Mouse (Mus musculus) spleen, postnatal 36 days (tissue): ENCODE results near the gene C1ql2.

Experiments
- DNase-seq, 2 experiments: peaks; one replicate each; pipeline ENCODE4 v3.0.0; 2022; ENCODE audit warnings: low spot score in 2 of 2, mixed read lengths in 1 of 2

C1ql2 gene

DNA sequence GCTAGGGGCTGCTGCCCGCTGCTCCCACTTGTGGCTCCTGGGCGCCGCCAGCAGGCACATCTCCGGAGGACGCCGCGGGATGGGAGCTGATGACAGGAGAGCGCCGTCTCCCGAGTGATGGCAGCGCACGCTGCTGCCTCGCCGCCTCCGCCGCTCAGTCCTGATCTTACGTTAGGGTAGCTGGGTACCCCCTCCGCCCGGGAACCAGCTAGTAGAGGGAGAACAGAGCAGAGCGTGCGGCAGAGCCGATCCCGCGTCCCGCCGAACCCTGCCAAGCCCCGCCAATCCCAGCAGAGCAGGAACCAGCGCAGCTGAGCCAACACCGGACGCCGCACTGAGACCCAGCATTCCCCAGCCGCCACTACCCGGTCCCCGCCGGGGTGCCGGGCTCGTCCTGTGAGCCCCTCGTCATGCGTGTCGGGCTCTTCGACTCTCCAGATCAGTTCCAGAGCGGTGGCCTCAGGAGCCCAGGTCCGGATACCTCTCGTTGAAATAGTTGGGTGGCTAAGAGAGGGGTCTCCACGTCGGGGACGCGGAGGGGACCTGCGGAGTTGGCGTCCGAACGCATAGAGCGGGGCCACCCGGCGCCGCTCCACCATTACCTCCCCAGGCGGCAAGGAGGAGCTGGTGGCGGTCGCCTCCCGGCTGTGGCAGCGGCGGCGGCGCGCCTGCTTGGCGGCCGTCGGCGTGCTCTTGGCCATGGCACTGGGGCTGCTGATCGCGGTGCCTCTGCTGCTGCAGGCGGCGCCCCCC, at the start of gene C1ql2:
Gene C1ql2, plus strand, starts transcription at position 164 of the 753 bp plus-strand sequence.
- no peak for DNase-seq

DNA sequence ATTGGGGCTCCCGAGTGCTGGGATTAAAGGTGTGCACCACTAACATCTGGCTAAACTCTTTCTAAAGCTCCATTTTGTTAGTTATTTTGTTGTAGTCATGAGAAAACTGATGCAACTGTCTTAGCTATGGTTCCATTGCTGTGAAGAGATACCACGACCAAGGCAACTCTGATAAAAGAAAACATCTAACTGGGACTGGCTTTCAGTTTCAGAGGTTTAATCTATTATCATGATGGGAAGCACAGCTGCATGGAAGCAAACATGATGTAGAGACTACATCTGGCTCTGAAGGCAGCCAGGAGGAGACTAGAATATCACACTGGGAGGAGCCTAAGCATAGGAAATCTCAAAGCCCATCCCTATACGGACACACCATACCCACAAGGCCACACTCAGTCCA, 48.7 kb upstream of the C1ql2 start:
- DNase-seq: no peak

DNA sequence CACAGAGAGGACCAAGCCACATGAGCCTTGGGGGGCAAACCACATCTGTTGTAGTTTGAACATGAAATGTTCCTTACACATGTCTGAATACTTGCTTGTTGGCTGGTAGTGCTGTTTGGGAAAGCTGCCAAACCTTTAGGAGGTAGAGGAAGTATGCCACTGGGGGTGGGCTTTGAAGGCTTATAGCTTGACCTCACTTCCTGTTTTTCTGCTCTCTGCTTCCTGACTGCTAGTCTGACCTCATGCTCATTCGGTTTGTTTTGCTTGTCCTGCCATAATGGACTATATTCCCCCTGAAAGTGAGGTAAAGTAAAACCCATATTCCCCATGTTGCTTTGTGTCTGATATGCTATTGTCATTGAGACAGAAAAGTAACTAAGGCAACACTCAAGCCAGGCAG, 46.6 kb upstream of the C1ql2 start:
- peak; percentile 20 to 42 for DNase-seq

DNA sequence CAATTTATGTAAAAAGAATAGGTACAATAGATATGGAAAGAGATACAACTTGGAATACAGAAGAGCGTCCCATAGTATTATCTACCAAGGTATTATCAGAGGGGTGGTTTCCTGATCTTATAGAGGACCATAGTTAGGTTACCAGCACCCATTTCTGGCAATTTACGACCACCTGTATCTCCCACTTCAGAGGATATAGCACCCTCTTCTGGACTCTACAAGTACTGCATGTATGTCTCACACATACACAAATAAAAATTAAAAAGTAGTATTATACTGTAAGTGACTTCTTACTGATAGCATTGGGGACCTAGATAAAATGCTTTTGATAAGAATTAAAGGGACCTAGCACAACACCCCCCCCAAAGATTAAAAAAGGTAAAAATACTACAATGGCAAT, 43.4 kb upstream of the C1ql2 start:
- DNase-seq: no peak

DNA sequence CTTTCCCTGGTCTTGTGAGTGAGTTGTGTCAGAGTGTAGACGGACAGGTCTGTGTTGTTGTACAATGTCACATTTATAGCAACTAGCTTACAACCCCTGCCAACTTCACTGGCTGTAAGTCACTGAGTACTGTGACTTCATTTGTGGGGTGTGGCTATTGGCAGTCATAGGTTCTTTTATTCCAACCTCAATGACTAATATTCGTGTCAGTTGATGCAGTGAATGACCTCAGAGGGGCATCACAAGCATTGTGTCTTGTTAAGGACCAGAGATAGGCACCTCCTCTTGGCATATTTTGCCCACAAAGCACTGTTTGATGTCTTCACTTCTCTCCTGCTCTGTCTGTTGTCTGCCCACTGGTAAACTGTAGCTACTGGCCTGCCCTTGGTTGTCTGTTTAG, 34.6 kb upstream of the C1ql2 start:
- no peak for DNase-seq

DNA sequence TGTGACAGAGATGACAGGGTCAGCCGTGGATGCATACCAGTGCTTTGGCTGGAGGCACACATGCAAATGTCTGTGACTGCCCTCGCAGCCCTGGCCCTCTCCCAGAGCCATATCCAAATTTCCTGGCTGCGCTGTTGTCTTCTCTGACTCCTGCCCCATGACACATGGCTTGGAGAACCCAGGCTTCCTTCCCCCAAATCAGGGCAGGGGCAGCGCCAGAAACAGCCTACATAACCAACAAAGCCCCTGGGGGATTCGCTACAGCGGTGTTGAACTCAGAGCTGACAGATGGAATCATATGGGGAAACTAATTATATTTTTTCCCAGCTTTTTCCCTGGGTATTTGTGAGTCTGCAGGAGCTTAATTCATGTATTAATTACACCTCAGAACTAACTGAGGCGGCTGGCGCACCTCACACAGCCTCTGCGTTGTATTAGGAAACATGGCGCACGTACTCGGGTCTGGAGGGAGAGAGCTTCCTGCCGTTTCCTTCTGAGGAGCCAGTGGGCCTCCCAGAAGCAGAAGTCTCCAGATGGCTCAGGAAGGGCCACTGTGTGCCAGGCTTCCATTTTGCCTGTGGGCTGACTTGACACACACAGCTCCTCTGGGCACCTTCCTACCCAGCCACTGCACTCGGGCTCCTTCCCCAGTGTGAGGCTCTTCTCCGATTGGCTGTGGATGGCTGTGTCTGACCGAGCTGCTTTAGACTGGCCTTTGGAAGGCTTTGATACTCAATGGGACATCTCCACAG, 18.9 kb upstream of the C1ql2 start:
- no peak for DNase-seq

DNA sequence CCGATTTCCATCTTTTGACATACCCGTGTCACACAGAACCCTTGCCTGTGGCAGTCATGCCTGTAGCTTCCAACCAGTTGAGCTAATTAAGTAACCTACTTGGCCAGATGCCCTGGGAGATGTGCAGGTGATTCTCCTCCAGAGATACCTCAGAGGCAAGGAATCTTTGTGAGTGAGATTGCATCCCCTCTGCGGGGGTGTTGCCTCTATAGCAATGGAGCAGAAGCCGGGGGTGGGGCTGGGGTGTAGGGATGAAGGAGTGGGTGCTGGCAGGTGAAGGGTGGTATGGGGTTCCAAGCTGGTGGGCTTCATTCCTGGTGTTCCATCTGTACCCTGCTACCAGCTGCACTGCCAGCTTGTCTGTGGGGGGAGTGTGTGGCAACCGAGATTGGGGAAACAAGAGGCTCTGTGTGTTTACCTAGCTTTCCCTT, 17.2 kb upstream of the C1ql2 start:
- DNase-seq: no peak

DNA sequence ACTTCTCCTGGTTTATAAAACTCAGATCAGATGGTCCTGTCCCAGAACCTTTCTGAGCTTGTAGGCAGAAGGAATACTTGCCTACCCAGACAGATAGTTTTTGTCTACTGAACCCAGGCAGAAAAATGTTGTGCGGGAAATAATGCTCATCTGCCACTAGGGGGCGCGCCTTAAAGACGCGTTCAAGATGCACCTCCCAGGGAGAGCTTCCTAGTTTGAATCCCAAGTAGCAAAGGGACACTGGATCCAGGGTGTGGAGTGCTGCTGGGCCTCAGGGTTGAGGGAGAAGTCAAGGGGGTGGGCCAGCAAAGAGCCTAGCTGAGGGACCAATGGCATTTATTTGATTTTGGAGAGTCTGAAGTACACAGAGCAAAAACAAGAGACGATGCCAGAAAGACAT, 12.7 kb upstream of the C1ql2 start:
- peak; percentile 7 to 11 for DNase-seq

DNA sequence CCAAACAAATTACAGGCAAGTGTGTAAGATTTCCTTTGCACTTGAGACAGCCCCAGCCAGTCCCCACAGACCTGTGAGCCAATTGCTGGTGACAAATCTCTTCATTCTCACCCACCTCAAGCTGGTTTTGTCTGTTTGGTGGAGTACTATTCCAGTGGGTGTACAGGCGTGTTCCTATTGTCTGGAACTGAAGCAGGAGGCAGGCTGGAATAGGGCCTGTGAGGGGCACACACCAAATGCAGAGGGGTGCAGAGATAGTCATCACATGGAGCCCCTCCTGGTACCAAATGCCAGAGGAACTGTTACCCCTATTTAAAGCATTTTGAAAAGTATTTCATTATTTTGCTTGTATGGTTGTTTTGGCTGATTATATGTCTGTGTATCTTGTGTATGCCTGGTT, 12.2 kb upstream of the C1ql2 start:
- no peak for DNase-seq

DNA sequence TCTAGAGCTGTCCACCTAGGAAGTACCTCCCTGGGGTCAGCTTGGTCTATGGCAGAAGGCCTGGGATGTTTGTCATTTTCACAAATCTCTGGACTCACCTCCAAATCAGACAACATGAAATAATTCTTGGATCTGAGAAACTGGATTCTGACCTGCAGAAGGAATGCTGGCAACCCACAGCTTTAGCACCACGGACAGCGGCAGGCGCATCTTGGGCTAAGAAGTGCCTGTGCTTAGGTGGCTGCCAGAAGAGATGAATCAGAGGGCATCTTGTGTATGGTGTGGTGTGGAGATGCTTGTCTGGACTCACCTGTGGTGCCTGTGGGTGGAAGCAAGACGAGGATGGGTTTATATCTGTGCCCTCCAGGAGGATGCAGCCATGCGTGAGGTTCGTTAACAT, 8.5 kb upstream of the C1ql2 start:
- no peak for DNase-seq

DNA sequence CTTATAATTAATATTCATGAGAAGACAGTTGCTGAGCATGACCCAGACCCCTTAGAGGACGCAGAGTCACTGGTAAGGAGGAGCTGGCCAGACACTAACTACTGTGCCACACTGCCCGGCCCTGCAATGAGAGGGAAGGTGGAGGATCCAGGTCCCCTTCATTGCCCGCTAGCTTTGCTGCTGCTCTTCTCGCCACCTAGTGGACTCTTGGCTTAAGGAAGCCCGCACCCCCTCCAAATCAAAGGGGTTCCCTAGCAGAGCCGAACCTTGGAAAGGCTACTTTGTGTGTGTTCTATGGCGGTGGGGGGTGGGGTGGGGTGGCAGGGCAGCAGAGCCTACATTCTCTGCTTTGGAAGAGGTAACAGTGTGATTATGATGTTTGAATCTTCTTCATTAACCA, 2.4 kb upstream of the C1ql2 start:
- no peak for DNase-seq

DNA sequence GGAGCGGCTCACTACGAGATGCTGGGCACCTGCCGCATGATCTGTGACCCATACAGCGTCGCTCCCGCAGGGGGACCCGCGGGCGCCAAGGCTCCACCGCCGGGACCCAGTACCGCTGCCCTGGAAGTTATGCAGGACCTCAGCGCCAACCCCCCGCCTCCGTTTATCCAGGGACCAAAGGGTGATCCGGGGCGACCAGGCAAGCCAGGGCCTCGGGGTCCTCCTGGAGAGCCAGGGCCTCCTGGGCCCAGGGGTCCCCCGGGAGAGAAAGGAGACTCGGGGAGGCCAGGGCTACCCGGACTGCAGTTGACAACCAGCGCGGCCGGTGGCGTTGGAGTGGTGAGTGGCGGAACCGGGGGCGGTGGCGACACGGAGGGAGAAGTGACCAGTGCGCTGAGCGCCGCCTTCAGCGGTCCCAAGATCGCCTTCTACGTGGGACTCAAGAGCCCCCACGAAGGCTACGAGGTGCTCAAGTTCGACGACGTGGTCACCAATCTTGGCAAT, 842 bp downstream of the C1ql2 start:
- no peak for DNase-seq

DNA sequence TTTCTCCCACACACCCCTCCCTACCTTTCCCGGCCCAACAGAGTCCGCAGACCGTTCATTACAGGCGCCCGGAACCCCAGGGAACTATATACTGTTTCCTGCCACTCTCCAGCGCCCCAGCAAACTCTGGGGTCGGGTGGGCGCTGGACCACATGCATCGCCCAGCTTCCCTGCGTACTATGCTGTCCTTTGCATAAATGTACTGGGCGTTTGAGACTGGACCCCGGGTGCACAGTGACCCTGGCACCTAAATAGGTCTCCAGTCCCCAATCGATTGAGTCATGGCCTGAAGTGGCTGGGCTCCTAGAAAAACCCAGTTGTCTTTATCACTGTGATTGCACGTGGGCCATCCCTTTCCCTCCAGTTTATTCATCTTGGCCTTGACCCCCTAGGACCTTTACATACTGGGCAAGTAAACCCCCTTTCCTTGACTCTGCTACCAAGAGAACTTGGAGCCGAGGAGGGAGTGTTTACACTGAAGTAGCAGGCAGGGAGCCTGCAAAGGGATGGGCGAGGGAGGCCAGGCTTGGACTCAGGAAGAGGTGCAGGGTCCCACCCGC, 1.5 kb downstream of the C1ql2 start:
- no peak for DNase-seq

DNA sequence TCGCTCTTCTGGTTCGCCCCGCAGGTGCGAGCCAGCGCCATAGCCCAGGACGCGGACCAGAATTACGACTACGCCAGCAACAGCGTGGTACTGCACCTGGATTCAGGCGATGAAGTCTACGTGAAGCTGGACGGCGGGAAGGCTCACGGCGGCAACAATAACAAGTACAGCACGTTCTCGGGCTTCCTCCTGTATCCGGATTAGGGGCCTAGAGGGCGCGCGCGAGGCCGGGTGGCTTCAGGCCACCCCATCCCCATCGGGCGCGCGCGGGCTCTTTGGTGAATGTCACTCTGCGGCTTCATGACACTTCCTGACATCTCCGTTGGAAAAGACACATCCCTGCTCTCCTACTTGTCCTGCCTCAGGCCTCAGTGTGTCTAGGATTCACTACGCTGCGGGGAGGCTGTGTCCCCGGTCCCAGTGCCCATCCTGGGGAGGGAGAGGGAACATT, 2.0 kb downstream of the C1ql2 start:
- DNase-seq: peak; percentile 25 to 40

DNA sequence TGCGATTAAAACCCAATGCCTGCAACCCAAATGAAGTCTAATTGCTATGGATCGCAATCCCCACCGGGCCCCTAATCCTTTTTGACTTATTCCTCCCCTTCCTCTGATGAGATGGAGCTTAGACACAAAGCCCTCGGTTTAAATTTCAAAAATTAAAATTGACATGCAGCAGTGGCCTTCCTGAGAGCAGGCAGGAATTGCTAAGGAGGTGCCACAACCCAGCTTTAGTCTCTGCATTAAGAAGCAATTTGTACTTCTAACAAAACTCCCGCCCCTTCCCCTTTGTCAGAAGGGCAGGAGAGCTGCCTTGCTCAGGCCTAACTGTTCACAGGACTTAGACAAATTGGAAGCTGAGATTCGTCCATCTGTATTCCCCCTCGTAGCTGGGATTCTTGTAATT, 4.6 kb downstream of the C1ql2 start:
- no peak for DNase-seq

DNA sequence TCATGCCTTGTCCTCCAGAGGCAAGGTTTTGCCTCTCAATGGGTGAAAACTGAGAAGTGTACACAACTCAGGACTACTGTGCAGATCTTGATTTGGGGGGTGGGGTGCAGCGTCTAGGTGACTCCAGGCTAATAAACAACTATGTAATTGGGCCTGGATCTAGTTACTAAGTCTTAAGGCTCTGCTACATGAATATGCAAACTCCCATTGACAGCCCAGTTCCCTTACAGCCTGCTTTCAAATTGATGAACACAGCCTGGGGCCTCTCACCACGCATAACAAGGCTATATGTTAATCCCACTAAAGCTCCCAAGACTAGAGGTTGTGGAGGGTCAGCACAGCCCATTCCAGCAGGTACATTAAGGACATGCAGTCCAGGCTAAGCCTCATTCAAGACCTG, 14.0 kb downstream of the C1ql2 start:
- DNase-seq: no peak

DNA sequence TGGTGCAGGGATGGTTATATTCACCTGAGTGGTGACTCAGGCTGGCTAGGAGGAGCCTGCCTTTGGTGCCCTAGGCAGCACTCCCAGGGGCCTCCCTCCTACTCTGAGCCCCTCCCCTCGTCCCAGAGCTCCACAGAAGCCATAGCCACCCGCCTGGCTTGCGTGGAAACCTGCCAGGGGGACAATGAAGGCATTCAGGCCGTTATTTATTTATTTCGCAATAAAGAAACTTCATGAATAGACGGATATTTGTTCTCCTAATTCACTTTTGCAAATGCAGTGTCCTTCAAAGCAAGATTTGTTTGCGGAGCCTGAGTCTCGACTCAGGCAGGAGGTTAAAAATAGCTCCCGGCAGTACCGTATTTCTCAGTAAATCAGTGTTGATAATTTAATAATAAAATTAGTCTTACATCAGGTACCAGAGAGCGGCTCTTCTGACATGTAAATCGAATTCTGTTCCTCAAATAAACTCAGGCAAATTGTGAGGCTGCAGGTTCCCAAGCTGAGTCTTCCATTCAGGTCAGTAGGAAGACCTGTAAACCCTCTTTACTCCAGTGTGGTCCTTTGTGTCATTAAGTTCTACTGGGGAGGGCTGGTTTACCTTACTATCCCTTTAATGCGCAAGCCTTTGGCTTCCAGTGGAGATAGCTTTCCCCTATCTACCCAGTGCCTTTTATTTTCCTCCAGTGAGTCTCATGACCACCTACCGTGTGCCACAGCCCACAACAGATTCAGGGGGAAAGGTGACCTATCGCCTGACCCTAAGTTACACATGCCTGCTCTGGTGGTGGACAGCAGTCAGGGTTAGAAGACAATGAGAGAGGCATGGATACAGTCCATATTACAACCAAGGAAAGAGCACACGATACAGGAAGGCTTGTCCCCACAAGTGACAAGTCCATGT, 17.2 kb downstream of the C1ql2 start:
- DNase-seq: no peak

DNA sequence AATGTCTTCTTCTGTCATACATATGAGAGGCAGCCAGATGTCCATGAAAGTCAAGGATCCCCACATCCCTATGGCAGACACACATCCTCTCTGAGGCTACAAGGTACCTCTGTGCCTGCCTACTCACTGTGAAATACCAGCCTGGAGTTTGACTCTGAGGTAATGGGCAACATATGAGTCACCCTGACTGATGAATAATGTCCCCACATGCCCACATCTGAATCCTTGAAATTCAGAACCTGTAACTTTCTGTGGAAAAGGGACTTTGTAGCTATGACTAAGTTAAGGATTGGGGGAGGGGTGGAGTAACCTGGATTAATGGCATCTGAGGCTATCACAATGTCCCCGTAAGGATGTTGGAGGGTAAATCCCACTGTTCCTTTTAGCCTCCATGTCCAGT, 23.3 kb downstream of the C1ql2 start:
- no peak for DNase-seq

DNA sequence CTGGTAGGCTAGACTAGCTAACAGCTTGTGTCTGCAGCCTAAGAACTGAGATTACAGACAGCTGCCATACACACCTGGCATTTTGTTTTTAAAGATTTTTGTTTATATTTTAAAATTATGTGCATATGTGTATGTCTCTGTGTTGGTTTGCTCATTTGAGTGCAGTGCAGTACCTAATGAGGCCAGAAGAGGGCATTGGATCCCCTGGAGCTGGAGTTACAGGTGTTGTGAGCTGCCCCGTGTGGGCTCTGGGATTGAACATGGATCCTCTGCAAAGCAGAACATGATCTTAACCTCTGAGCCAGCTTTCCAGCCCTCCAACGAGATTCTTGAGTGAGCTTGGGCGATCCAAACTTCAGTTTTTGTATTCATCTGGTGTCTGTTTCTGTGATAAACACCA, 27.8 kb downstream of the C1ql2 start:
- DNase-seq: no peak

DNA sequence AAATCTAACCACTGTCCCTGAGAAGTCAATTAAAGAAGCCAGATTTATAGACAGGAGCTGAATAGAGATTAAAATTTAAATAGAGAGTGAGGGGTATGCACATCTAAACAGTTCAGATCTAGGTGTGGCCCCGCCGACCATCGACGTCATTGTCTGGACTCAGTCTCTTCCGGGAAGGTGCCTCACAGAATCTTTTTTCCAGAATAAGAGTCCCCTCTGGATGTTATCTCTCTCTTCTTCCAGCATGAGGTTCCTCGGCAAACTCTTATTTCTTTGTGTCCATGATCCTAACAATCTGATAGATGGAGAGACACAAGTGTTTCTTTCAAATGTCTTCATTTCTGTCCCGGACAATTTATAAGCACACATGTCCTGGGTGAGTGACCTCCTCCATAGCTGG, 33.7 kb downstream of the C1ql2 start:
- no peak for DNase-seq

DNA sequence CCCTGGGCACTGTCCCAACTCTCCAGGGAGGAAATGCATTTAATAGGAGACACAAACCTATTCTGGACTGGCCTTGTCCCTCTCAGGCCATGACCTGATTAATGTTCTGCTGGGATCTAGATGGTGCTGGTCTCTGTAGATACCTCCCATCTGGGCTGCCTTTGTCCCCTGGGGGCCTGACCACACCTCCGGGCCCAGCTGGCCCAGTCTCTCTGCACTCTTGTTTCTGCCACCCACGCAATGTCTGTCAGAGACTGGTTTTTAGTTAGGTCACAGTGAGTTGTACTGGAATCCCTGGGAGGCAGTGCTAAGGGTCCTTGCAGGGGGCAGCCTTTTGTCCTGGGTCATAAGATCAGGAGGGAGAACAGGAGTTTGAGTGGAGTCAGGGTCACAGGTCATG, 34.5 kb downstream of the C1ql2 start:
- DNase-seq: peak; percentile 31 to 33
